Mouse (Mus musculus) regulatory T cell (primary cell): Measurements from ENCODE around the gene Zfp382.
"Not testable (repeated sequence)": the region's sequence is repeated elsewhere in the genome, so short reads cannot be mapped to it uniquely, and the experiment has no call there.

Source experiments
- in situ Hi-C: fragments of 300-600 bp; cut with MboI, MseI; formaldehyde crosslinking; loops from one replicate; pipeline ENCODE4 v1.15.1; 2025; ENCODE audit warnings: high pct_unique_total_duplicates

Gene Zfp382

DNA sequence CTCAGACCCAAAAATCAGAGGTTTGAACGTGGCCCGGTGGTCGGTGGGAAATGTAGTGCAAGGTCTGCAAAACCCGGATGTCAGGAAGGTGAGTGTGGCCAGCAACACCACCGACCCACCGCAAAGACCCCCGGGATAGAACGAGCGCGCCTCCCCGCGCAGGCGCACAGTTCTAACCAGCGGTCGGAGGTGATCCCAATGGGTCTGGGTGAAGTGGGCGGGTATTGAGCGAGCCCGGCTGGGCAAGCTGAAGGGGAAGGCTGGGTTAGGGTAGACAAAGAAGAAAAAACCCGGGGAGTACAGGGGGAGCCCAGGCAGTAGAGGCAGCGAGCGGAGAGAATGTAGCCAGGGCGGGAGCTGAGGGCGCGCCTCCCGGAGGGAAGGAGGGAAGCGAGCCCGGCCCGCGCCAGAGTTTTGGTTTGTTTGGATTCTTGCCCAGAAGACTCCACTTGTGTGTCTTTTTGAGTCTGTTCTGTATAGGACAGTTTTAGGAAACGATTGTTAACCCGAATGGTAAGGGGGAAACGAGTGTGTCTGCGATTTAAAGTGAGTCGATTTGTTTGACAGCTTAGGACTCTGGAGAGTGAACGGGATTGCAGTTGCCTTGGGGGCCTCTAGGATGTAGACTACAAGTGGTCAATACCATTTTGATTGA lies 21.9 kb downstream of the Zfp382 start:
- in situ Hi-C loops = no loop called here

DNA sequence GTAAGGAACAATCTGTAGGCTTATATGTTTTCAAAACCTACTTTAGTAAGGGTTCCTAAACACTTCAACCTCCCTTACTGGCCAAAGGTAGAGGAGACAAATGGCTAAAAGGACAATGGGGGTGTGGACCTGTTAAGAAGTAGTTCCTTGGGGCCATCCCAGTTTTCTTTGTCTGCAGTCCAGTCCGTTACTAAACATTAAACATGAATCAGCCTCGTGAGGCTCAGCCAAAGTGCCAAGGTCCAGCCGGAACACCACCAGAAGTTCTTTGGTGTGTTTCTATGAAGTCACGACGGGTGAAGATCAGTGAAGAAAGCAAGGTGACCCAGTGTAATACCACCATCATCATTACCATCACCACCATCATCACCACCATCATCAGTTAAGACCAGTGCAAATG lies 25.3 kb downstream of the Zfp382 start:
- in situ Hi-C loops = no loop called here

DNA sequence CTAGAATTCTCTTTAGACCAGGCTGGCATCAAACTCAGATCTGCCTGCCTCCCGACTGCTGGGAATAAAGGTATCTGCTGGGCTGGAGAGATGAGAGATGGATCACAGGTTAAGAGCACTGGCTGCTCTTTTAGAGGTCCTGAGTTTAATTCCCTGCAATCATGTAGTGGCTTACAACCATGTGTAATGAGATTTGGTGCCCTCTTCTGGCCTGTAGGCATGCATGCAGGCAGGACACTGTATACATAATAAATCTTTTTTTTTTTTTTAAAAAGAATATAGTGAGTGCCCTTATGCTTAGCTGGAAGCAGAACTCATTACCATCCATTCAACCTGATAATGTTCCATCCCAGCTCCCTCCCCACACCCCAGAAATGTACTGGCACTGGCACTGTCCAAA lies 32.3 kb downstream of the Zfp382 start:
- in situ Hi-C loops = no loop called here

DNA sequence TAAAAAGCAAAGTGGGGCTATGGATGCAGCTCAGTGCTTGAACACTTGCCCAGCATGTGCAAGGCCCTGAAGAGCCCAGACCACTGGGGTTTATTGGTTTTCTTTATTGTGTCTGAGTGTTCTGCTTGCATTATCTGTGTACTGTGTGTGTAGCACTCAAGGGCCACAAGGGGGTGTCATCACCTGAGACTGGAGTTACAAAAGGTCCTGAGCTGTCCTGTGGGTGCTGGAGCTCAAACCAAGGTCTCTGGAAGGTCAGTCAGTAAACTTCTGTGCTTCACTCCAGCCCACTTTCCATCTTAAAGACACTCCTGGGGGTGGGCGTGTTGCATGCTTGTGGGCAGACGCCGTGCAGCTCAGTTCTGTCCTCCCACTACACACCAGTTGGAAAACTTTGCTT lies 33.8 kb downstream of the Zfp382 start:
- in situ Hi-C loops = no loop called here

DNA sequence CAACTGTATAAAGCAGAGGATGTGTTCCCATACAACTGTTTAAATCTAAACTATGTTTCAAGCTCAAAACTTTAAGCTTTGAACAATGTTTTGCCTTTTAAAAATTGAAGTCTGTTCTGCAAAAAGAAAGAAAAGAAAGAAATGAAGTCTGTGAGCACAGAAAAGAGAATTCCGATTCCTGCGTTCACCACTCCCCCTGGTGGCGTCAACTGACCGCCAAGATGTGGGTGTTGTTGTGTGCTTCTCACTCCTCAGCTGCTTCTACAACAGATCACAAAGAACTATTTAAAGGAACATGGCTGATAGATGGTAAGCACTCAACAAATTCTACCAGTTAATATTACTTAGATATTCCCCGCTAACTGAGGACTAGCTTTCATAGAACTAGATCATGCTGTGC lies 41.4 kb downstream of the Zfp382 start:
- in situ Hi-C loops = no loop called here

DNA sequence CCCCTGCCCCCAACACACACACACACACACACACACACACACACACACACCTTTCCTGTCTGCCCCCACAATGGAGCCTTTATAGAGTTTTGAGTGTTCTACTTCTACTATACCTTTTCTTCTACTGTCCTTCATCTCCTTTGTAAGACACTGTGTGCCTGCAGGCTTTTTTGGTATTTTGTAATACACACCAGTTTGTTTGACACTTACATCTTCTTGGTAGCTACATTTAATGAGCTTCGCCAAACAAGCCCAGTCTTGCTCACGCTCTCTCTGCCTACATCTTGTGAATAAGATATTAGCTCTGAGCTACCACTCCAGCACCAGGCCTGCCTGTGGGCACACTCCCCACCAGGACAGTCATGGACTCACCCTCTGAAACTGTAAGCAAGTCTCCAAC lies 43.0 kb downstream of the Zfp382 start:
- in situ Hi-C loops = no loop called here

DNA sequence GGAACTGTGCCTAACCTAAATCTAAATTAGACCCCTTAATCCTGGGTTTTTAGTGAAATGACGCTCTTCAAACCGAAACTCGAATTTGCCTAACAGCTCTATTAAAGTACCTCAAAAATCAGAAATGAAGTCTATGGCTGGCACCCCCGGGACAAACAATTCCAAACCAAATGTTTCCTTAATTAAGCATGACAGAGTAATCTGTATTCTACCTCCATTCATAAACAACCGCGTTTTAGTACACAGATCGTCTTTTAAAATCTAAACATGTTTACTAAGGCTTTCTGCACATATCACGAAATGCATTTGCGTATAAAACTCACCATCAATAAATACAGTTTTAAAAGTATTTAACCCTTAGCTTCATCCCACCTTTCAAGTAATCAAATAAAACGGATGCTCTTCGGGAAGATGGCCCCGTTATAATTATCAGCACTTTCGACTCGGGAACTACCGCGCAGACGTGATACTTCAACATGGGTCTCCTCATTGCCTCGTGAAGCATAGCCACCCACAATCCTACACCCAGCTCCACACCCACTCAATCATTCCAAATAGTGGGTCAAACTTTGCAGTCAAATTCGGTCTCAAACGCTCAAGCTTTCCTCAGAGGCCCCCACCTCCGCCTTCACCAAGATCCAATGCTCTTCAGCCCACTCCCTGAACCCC lies 47.3 kb downstream of the Zfp382 start:
- in situ Hi-C loops = no loop called here

DNA sequence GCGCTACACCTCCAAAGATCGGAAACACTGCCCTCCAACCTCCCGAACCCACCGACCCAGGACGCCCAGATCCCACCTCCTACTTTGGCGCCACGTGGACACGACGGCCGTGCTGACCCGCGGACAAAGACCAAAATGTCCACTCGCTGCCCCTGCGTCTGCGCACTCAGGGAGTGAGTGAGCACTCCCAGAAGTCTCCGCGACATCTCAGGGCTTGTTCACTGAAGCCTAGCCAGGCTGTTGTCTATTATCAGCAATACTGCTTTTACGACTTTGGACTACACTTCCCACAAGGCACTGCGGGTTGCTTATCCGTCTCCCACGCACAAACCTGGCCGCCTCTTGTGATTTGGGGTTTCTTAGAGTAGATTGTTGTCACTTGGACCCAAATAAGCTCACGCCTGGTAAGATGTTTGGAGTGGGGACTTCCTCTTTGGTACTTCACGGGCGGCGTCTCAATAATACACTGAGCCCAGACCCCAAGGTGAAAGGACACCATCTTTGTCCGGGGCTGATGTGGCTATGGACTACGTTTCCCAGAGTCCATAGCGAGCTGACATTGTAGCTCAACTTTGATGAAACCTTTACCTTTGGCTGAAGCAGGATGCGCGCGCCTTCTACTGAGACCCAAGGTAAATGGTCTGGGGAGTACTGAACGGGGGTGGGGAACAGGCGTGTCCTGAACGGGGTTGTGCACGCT lies 48.0 kb downstream of the Zfp382 start, which contains the start of gene Zfp146:
TSS of gene Zfp146 (minus strand) at position 168 of the 700 bp plus-strand sequence.
- in situ Hi-C loops = loop anchor here (5.0 kb wide), 1 partner anchor 43 kb away; no protein-coding TSS in a partner anchor

DNA sequence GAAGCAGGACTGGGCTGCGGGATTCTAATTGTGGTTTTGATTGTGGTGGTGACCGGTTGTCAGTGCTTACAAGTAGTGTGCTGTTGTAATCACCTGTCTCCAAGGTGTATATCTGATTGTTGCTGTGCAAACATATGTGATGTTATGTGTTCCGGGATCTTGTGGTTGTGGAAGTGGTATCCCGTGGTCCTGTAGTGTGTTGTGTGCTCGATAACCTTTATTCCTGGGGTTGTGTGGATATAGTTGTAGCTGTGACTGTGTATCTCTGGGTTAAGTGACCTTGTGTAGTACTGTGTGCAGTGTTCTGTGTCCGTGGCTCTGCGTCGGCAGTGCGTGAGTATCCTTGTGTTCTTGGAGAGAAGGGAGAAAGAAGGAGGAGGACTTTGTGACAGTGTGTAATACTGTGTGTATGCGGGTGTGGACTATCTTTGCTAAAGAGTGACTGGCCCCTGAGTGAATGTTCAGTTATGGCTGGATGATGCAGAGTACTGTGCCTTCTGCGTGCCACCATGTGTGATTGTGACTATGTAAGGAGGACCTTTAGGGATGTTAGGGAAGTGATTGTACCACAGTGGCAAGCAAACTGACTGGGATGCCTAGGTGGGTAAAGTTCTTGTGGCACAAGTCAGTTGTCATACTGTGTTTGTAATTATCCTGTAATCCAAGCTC lies 48.7 kb downstream of the Zfp382 start:
- in situ Hi-C loops = loop anchor here (5.0 kb wide), 1 partner anchor 42 kb away; no protein-coding TSS in a partner anchor

DNA sequence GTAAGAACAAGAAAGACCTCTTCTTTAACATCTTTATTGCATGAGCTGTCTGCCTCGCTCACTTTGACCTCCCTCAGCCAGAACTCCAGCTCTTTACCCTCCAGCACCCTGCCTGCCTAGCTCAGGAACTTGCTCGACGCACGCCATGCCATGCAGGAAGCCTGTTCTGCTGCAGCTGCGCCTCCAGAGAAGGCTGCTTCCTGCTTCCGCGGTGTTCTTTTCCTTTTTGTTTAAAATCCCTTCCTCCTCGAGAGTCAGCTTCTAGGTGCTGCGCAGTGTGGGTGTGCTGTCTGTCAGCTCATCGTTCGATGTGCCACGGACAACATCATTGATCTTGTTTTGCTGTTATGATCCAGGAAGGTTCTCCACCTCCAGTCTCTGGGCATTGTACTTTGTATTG lies 54.7 kb downstream of the Zfp382 start:
- in situ Hi-C loops = no loop called here

DNA sequence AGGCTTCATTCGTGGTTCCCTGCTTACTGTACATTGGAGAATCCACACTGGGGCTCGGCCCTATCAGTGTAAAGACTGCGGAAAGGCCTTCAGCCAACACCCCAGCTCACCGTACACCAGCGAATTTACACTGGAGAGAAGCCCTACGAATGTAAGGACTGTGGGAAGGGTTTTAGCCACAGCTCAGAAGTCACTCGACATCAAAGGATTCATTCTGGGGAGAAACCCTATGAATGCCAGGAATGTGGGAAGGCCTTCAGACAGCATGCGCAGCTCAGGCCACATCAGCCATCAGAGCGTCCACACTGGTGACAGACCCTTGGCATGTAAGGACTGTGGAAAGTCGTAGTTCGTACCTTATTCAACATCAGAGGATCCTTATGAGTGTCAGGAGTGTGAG lies 56.5 kb downstream of the Zfp382 start:
- in situ Hi-C loops = no loop called here

DNA sequence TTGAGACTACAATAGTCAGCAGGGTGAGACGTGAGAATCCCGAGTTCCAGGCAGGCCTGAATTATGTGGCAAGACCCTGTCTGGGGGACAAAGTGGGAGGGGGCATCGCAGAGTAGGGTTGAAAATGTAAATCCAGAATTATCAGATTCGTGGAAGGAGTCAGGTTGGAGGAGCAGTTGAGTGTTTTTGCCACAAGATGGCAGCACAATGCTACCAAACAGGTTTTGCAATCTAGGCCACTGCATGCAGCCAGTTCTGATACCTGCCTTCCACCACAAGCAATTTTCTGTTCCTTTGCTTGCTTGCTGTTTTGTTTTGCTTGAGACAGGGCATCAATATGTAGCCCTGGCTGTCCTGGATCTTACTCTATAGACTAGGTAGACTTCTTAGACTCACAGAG lies 59.6 kb downstream of the Zfp382 start:
- in situ Hi-C loops = no loop called here

DNA sequence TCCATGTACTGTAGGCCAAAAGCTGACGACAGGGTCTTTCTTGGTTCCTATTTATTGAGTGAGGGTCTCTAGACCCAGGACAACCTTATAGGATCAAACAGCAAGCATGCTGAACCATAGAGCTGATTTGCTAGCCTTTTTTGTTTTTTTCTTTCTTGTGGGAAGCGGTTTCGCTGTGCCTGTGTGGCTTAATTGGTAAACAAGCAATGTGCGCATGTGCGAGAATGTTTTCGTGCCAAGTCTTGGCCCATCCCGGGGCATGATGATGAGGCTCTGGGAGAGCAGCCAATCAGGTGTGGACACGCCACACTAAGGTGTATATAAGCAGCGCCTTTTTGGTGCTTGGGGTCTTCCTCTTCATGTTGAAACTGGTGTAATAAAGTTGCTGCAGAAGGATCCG lies 60.2 kb downstream of the Zfp382 start:
- in situ Hi-C loops = not testable (repeated sequence)

DNA sequence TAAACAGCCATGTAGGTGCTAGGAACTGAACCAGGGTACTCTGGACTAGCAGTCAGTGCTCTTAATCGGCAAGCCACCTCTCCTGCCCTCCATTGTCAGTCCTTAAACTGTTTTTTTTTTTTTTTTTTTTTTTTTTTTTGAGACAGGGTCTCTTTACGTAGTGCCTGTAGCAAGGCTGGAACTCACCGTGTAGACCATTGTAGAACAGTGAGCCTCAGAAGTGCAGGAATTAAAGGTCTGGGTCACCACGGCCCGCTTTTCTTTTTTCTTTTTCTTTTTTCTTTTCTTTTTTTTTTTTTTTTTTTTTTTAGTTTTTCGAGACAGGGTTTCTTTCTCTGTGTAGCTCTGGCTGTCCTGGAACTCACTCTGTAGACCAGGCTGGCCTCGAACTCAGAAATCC lies 61.4 kb downstream of the Zfp382 start:
- in situ Hi-C loops = not testable (repeated sequence)

DNA sequence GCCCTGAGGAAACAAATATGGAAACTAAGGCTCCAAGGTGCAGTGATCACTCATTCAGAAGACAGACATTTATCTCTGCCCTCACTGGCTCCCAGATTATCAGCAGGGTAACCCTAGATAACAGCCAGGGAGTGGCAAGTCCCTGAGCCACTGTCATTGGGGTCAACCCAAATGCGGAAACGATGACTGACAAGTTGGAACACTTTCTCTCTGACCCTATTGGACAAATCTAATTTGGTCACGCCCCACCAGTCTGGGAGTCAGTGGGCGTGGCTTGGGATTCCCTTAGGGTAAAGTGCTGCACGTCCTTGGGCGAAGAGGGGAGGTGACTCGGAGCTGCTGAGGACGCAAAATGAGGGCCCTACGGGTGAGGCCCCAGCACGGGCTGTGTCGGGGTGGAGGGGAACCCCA lies 62.1 kb downstream of the Zfp382 start, which contains the start of gene Cox7a1:
TSS of gene Cox7a1 (plus strand) at position 266 of the 411 bp plus-strand sequence.
- in situ Hi-C loops = no loop called here
